Mouse (Mus musculus) left cerebral cortex, postnatal 14 days (tissue): ENCODE measurements at regions not wholly inside any gene's neighbourhood (a gene's known extent, or its start where the extent isn't known, plus 50 kb on each side); places are given as distances from the start of the nearest gene placed in this dataset.

Source experiments
- DNase-seq, 2 experiments: peaks; one replicate each; pipeline ENCODE4 v3.0.0; 2021 to 2022; ENCODE audit warnings: low spot score in 2 of 2, mixed read lengths in 1 of 2
- intact Hi-C: fragments of 180-260 bp; cut with DNase I; formaldehyde crosslinking; loops from one replicate; pipeline ENCODE4 v1.15.1; 2025

DNA sequence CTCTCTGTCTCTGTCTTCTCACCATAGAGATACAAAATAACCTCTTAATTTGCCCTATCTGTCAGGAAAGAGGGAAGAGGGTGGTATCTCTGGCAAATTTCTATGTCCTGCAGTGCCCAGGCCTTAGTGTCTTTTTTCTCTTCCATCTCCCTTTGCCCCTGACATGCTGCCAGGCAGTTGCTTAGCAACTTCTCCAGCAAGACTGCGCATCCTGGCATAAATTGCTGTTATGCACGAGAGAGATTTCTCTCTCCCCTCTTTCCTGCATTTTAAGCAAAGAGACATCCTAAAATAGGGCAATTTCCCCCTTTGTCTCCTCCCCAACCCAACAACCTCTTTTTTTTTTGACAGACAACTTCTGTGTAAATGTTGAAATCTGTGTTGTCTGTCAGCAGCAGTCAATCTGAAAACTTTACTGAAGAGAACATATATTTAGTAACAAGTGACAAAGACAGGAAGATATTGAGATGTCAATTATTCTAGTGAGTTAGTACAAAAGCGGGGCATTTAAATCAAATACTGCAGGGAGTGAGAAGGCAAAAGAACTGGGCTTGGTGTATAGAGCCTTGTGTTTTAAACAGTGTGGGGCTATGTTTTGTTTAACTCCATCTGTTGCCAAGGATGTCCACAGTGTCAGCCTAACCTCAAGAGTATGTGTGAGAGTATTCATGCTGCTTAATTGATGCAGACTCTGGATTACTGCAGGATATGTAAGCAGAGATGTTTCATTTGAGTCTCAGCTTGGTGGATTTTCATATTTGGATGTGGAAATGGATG, 2745.7 kb upstream of the Lrrc6 start:
- intact Hi-C loops = no loop called here
- peak; percentile 69 to 72 for DNase-seq

DNA sequence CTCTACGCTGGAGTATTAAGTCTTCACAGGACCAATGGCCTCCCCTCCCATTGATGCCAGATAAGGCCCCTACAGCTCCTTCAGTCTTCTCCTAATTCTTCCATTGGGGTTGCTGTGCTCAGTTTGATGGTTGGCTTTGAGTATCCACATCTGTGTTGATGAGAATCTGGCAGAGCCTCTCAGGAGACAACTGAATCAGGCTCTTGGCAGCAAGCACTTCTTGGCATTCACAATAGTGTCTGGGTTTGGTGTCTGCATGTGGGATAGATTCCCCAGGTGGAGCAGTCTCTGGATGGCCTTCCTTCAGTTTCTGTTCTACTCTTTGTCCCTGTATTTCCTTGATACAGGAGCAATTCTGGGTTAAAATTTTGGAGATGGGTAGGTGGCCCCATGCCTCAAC, 2734.6 kb upstream of the Lrrc6 start:
- intact Hi-C loops = no loop called here
- peak; percentile 25 to 41 for DNase-seq

DNA sequence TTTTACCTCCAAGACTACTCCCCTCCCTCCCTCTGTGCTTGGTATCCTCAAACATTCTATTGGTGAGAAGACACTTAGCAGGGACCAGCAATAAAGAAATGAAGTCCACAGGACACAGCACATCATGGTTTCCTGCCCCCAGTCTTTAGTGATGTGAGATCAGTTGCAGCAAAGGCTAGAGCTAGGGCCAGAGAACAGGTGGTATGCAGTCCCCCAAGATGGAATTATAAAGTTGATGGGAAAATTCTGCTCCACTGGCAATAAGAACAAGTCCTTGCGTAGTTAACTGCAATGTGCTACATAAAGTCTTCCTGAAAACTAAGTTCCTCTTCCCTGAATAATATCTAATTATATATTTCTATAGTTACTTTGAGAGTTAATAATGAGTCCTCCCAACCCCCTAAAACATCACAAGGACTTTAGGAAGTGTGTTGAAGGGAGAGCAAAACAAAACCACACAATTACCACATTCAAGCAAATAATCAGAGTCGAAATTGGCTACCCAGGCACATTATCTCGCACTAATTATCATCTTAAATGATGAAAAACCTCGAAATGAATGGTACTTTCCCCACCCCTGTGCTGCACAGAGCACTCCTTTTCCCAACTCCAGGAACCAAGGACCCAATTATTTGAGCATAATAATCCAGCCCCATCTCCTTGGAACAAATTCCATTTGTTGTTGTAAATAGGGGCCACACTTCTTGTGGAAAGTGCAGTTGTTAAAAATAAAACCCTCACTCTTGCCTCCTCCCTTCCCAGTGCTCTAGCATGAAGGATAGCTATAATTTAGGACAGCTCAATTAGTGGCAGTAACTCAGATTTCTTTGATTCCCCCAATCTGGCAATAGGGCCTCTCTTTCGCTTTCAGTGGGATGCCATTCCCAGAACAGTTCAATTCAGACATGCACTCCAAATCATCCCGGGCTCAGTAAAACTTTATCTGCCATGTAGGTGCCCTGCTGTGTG, 2724.2 kb upstream of the Lrrc6 start:
- no peak for DNase-seq
- intact Hi-C loops = no loop called here

DNA sequence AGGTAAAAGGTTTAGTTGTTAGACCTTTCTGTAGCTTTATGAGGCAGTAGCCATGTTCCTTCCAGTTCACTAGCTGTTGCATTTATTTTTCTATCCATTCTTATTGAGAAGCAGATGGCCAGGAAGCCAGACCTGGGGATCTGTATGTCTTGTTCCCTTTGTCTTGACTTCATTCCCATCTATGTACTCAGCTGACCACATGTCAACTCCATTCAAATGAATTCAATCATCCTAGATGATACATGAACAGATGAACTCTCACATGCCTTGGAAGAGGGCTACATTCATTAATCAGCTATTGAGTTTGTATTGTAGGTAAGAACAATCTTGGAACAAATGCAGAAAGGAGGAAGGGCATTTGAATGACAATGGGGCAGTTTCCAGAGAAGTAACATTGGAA, 2722.7 kb upstream of the Lrrc6 start:
- intact Hi-C loops = no loop called here
- DNase-seq = no peak

DNA sequence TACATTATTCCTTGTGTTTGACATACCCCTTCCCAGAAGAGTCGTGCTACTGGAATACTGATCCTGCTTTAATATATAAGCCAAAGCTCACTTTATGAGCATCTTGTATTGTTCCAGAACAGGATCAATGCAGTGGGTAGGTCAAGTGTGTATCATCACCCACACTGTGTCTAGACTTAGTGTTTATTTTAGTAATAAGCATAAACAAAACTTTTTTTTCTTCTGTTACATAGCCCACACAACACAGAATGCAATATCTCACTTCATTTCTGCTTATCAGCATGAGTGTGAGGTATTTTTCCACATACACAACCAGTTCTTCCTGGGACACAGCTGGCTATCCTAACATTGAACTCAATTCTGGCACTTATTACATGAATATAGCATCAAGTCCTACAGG, 2721.7 kb upstream of the Lrrc6 start:
- DNase-seq = no peak
- intact Hi-C loops = no loop called here
